Mouse (Mus musculus) bone marrow macrophage, adult 2 months (primary cell): ENCODE results near the gene Cacnb2.

Experiments used
- CTCF ChIP-seq: IDR thresholded peaks from 2 replicates; pipeline ENCODE4 v1.5.1; 2012; ENCODE audit warnings: low read depth, mild to moderate bottlenecking, low read length, moderate library complexity
- POLR2A ChIP-seq: IDR thresholded peaks from 2 replicates; pipeline ENCODE4 v1.6.1; 2012; ENCODE audit warnings: mild to moderate bottlenecking, low read depth, low read length, borderline replicate concordance

GRCm38 (mm10) chr2:14631590-14631989 lies 28.7 kb downstream of the Cacnb2 start:
- TF ChIP-seq POLR2A (no peak), CTCF (no peak)
